Mouse (Mus musculus): Measurements from ENCODE around the gene Mcrip2. TPM values are rescaled to one million over a fixed set of nuclear protein-coding genes. Genes with fewer than 3 reads are reported as not detected.

The Mcrip2 gene
- polyA plus RNA-seq, 1 experiment from 2014 or later, result 127 TPM

GRCm38 (mm10) chr17:25879750-25880149, 11.2 kb upstream of the Mcrip2 start:
- no peak for DNase-seq
- WGBS (ENCODE audit: insufficient replicate concordance), result 80% methylated on average over 8 of the region's 8 CpGs
- peaks cover 24% of the 10 kb centered on the region for H3K4me1 ChIP-seq (ENCODE audit: insufficient read depth)
- H3K9ac ChIP-seq (replicated peaks), result no peak overlapping the region
- H3K4me3 ChIP-seq (ENCODE audit: low read depth, low read length), result no peak overlapping the region
- H3K27me3 ChIP-seq (ENCODE audit: insufficient read depth, low read length), result no peaks in the 10 kb centered on the region
- no peak for ATAC-seq
- no peak overlapping the region for H3K4me2 ChIP-seq (ENCODE audit: low read depth, low read length)
- H3K27ac ChIP-seq (ENCODE audit: low read depth), result no peak overlapping the region
- H3K36me3 ChIP-seq (replicated peaks; ENCODE audit: insufficient read depth, low read length), result peaks cover 21% of the 10 kb centered on the region
- H3K9me3 ChIP-seq (ENCODE audit: low read length), result no peaks in the 10 kb centered on the region
- TF ChIP-seq EP300 (IDR thresholded peaks at IDR 0.05; ENCODE audit: low read depth), result no peak
- no peak for TF ChIP-seq CTCF (IDR thresholded peaks at IDR 0.05; ENCODE audit: low read depth)

GRCm38 (mm10) chr17:25879261-25879660, 10.7 kb upstream of the Mcrip2 start:
- Histone ChIP-seq H3K4me1 (ENCODE audit: insufficient read depth) (peaks cover 27% of the 10 kb centered on the region), H3K9ac (replicated peaks) (no peak overlapping the region), H3K4me3 (ENCODE audit: low read depth, low read length) (no peak overlapping the region), H3K27me3 (ENCODE audit: insufficient read depth, low read length) (no peaks in the 10 kb centered on the region), H3K4me2 (ENCODE audit: low read depth, low read length) (no peak overlapping the region), H3K36me3 (replicated peaks; ENCODE audit: insufficient read depth, low read length) (peaks cover 17% of the 10 kb centered on the region), H3K27ac (ENCODE audit: low read depth) (no peak overlapping the region), H3K9me3 (ENCODE audit: low read length) (no peaks in the 10 kb centered on the region)
- 66% methylated on average over 4 of the region's 4 CpGs for WGBS (ENCODE audit: insufficient replicate concordance)
- DNase-seq (no peak), ATAC-seq (no peak)
- peak; percentile 65 for TF ChIP-seq CTCF (IDR thresholded peaks at IDR 0.05; ENCODE audit: low read depth)
- no peak for TF ChIP-seq EP300 (IDR thresholded peaks at IDR 0.05; ENCODE audit: low read depth)

- Histone ChIP-seq H3K4me1 (ENCODE audit: insufficient read depth) (peaks cover 31% of the 10 kb centered on the region), H3K27ac (ENCODE audit: low read depth) (no peak overlapping the region), H3K36me3 (replicated peaks; ENCODE audit: insufficient read depth, low read length) (peaks cover 17% of the 10 kb centered on the region), H3K9ac (replicated peaks) (no peak overlapping the region), H3K4me3 (ENCODE audit: low read depth, low read length) (no peak overlapping the region), H3K4me2 (ENCODE audit: low read depth, low read length) (no peak overlapping the region), H3K27me3 (ENCODE audit: insufficient read depth, low read length) (no peaks in the 10 kb centered on the region), H3K9me3 (ENCODE audit: low read length) (no peaks in the 10 kb centered on the region)
- TF ChIP-seq EP300 (IDR thresholded peaks at IDR 0.05; ENCODE audit: low read depth) (no peak), CTCF (IDR thresholded peaks at IDR 0.05; ENCODE audit: low read depth) (no peak)
- 91% methylated on average over 19 of the region's 19 CpGs for whole genome bisulfite sequencing (ENCODE audit: insufficient replicate concordance)
- ATAC-seq, result no peak
- DNase-seq, result no peak
Observed at GRCm38 (mm10) chr17:25878611-25879180, 10.1 kb upstream of the Mcrip2 start.

- ATAC-seq, result no peak
- no peak overlapping the region for H3K9ac ChIP-seq (replicated peaks)
- TF ChIP-seq CTCF (IDR thresholded peaks at IDR 0.05; ENCODE audit: low read depth) (no peak), EP300 (IDR thresholded peaks at IDR 0.05; ENCODE audit: low read depth) (no peak)
- H3K4me2 ChIP-seq (ENCODE audit: low read depth, low read length), result no peak overlapping the region
- no peak overlapping the region for H3K4me3 ChIP-seq (ENCODE audit: low read depth, low read length)
- no peaks in the 10 kb centered on the region for H3K27me3 ChIP-seq (ENCODE audit: insufficient read depth, low read length)
- WGBS (ENCODE audit: insufficient replicate concordance), result 87% methylated on average over 32 of the region's 32 CpGs
- no peaks in the 10 kb centered on the region for H3K9me3 ChIP-seq (ENCODE audit: low read length)
- peaks cover 31% of the 10 kb centered on the region for H3K4me1 ChIP-seq (ENCODE audit: insufficient read depth)
- H3K36me3 ChIP-seq (replicated peaks; ENCODE audit: insufficient read depth, low read length), result peaks cover 13% of the 10 kb centered on the region
- DNase-seq, result no peak
- H3K27ac ChIP-seq (ENCODE audit: low read depth), result no peak overlapping the region
Observed at GRCm38 (mm10) chr17:25877741-25878610, 9.4 kb upstream of the Mcrip2 start.

GRCm38 (mm10) chr17:25877025-25877424, 8.5 kb upstream of the Mcrip2 start:
- Histone ChIP-seq H3K27me3 (ENCODE audit: insufficient read depth, low read length) (no peaks in the 10 kb centered on the region), H3K27ac (ENCODE audit: low read depth) (peak overlapping the region; percentile 88; the same call in 1 of the 2 replicates), H3K4me1 (ENCODE audit: insufficient read depth) (peaks cover 31% of the 10 kb centered on the region), H3K4me2 (ENCODE audit: low read depth, low read length) (0 out of 2 replicates have a peak overlapping the region, but pooled peaks have one; percentile 85), H3K9me3 (ENCODE audit: low read length) (no peaks in the 10 kb centered on the region), H3K9ac (replicated peaks) (no peak overlapping the region), H3K36me3 (replicated peaks; ENCODE audit: insufficient read depth, low read length) (peaks cover 10% of the 10 kb centered on the region), H3K4me3 (ENCODE audit: low read depth, low read length) (no peak overlapping the region)
- TF ChIP-seq CTCF (IDR thresholded peaks at IDR 0.05; ENCODE audit: low read depth) (no peak), EP300 (IDR thresholded peaks at IDR 0.05; ENCODE audit: low read depth) (no peak)
- ATAC-seq (no peak), DNase-seq (no peak)
- WGBS (ENCODE audit: insufficient replicate concordance), result 85% methylated on average over 3 of the region's 3 CpGs

- TF ChIP-seq CTCF (IDR thresholded peaks at IDR 0.05; ENCODE audit: low read depth) (no peak), EP300 (IDR thresholded peaks at IDR 0.05; ENCODE audit: low read depth) (no peak)
- peak overlapping the region; percentile 88 for H3K27ac ChIP-seq (ENCODE audit: low read depth)
- H3K36me3 ChIP-seq (replicated peaks; ENCODE audit: insufficient read depth, low read length), result peaks cover 10% of the 10 kb centered on the region
- WGBS (ENCODE audit: insufficient replicate concordance), result 59% methylated on average over 10 of the region's 10 CpGs
- peak; percentile 53 for DNase-seq
- ATAC-seq, result 0 out of 2 replicates have a peak, but pooled peaks have one; percentile 20
- peaks cover 31% of the 10 kb centered on the region for H3K4me1 ChIP-seq (ENCODE audit: insufficient read depth)
- no peaks in the 10 kb centered on the region for H3K27me3 ChIP-seq (ENCODE audit: insufficient read depth, low read length)
- peak overlapping the region; percentile 85 for H3K4me2 ChIP-seq (ENCODE audit: low read depth, low read length)
- peak overlapping the region; percentile 64 for H3K9ac ChIP-seq (replicated peaks)
- no peaks in the 10 kb centered on the region for H3K9me3 ChIP-seq (ENCODE audit: low read length)
- peak overlapping the region; percentile 69 for H3K4me3 ChIP-seq (ENCODE audit: low read depth, low read length)
Observed at GRCm38 (mm10) chr17:25876347-25876915, 7.9 kb upstream of the Mcrip2 start.
